Mouse (Mus musculus) layer of hippocampus, postnatal 10 days (tissue): ENCODE data around the gene Mapk8. TPM values are rescaled to one million over a fixed set of nuclear protein-coding genes. Genes with fewer than 3 reads are reported as not detected.
"Not testable (repeated sequence)": the region's sequence is repeated elsewhere in the genome, so short reads cannot be mapped to it uniquely, and the experiment has no call there.

Experiments
- DNase-seq, 2 experiments: peaks; one replicate each; pipeline ENCODE4 v3.0.0; 2021; ENCODE audit warnings: low spot score in 2 of 2
- long read RNA-seq: library from polyadenylated mRNA; stranded (forward); transcript quantifications from one replicate; pipeline ENCODE4 v2.0.0, GENCODE M21; 2023
- total RNA-seq, 2 experiments: library from RNA; stranded (reverse); gene quantifications; 2 replicates each; pipeline ENCODE4 v1.2.3; 2021

Gene Mapk8
- 100 to 1,000 TPM; 136 to 150 TPM for total RNA-seq
- long read RNA-seq, partial matches to known transcripts = 2 of 11 reads
- long read RNA-seq, other reads (novel, unspliced or antisense) = 7 of 11 reads

DNA sequence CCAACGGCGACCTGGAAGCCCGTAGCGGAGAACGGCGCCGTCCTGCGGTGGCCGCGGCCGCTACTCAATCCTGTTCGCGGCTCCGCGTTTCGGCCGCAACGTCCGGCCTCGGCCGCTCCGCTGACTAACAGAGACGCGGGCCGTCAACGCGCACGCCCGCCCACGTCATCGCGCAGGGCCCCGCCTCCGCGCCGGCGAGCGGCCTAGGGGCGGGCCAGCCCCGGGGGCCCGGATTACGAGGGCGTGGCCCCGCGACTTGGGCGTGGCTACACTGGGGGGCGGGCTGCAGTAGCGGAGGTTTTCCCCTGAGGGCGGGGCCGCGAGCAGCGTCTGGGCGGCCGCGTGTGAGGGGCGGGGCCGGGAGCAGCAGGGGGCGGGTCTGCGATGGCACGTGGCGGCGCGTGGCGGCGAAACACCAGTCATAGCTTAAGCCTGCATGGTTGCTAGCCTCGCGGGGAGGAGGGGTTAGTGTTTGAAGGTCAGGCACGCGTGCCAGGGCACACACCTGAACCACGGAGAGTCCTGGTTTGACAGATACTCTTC, at the start of gene Mapk8:
Gene Mapk8, minus strand, starts transcription at position 132 of the 543 bp plus-strand sequence.
- peak; percentile 97 to 98 for DNase-seq

DNA sequence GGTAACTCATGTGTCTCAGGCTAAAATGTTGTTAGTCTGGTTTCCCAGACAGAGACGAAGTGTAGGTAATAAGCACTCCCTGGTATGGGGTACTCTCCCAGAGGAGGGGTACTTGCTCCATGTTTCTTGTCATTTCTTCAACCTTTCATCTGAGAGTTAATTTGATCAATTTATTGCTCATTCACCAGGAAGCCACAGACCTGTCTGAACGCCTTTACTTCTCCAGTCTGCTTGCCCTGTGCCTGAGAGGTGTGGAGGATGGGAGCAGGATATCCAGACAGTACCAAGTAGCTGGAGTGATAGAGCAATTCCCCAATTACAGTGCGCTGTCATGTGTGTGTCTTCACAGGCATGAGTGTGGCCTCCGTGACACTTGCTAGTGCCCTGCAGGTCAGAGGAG, 48.3 kb upstream of the Mapk8 start:
- no peak for DNase-seq

DNA sequence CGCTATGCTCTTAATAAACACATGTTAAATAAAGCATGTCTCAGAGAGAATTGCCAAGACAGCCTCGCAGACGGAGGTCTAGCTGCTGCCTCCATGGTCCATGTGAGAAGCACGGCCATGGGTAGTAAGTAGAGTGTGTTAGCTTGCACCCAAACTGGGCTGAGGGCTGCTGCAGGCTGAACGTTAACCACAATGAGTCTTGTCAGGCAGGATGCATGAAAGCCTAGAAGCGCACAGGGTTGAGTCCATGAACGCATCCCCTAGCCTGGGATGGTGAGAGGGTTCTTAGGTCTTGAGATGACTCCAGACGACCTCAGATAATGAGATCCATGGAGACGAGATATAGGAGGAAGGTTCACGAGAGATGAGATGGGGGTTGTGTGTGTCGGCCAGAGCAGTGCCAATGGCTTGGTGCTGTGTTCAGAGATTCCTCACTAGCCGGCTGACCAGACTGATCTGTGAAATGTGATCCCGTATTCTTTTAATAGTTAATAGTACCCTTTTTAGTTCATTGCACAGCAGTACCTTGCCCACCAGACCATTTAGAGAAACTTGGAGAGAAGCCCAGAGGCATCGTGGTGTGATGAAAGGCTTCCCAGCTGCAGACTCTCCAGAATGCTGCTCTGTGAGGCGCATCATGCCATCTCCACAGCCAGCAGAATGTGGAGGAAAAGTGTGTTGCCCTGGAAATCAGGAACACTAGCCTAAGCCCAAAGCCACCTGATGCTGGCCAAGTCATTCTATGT, 41.0 kb upstream of the Mapk8 start:
- no peak for DNase-seq

DNA sequence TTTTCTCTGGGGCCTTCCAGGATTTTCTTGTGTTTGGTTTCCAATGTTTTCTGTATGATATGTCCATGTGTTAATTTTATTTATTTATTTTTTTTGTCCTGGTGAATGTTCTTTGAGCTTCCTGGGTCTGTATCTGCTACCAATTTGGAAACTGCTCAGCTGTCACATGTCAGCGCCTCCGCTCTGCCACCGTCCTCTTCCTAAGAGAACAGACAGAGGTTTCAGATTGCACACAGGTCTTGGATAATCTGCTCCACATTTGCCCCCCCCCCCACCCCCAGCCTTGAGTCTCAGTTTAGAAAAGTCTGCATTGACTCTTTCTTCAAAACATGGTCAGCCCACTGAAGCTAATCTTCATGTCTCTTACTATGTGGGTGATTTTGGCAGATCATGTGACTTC, 35.0 kb upstream of the Mapk8 start:
- DNase-seq = no peak

DNA sequence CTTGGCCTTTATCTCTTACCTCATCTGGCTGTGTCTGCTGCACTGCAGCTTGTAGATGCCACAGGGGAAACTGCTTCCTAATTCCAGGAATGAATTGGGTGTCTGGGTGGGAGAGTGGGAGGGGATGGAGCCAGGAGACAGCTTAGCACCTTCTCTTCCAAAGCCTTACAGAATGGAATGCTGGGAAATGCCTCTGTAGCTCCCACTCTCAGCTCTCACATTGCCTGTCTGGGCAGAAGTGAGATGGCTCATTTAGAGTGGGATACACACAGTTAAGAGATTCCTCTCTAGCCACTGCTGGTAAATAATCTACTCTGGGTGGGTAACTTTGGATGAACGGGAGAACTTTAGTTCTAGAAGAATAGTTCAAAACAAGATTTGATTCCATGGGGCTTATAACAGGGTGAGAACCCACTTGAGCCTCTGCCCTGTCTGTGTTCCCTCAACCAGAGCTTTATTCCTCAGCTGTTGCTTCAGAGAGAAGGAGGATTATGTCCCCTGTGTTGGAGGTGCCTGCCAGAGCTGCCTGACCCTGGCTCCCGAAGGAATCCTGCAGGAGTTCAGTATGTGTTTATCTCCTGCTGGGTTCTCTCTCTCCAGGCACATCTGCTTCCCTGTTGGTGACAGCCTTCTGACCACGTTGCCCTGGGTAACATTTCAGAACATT, 29.3 kb upstream of the Mapk8 start:
- no peak for DNase-seq

DNA sequence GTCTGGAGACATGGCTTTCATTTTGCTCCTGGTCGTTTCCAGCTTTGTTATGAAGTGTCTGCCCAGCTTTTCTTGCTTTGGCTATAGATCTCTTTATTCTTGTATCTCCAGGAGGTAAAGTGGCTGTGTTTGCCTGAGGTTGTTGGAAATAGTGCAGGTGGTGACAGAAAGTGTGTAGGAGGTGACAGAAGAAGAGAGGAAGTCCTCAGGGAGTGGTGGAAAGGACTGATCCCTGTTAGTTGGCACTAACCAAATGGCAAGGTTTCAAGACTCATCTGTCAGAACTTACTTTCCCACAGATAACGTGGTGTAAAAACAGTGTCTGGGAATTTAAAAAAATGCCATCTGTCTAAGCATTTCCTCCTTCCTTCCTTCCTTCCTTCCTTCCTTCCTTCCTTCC, 27.5 kb upstream of the Mapk8 start:
- no peak for DNase-seq

DNA sequence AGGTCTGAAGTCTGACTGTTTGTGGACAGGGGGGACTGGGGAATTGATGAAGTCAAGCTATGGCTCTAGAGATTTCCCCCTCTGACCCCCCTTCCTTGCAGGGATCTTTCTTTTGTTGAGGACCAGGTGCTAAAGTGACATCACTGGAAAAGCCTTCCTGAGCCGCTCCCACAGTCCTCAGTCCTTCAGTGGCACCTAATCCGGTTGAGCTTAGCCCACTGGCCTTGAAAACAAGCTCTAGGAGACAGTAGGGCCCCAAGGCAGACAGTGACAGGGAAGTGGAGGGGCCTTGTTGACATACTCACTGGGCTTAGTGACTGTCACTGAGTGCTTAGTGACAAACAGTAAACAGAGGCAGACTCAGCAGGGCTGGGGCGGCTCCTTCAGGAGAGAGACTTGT, 24.4 kb upstream of the Mapk8 start, which contains the start of gene Frmpd2:
Gene Frmpd2, plus strand, starts transcription at position 366 of the 400 bp plus-strand sequence.
- no peak for DNase-seq

DNA sequence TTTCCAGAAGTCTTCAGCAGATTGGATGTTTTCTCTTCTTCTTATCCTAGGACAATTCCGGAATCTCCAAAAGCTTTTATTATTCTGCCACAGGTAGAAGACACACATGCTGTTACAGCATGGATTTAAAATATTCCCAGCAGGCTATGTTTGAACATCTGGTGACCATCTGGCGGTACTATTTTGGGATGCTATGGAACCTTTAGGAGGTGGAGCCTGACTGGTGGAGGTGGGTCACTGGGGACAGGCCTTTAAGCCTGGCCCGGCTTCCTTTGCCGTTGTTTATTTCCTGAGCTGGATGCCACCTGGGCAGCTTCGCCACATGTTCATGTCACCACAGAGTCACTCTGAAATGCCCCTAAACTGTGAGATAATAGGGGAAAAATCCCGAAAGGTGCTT, 20.8 kb upstream of the Mapk8 start:
- DNase-seq = peak in 1 of 2 experiments; percentile 1

DNA sequence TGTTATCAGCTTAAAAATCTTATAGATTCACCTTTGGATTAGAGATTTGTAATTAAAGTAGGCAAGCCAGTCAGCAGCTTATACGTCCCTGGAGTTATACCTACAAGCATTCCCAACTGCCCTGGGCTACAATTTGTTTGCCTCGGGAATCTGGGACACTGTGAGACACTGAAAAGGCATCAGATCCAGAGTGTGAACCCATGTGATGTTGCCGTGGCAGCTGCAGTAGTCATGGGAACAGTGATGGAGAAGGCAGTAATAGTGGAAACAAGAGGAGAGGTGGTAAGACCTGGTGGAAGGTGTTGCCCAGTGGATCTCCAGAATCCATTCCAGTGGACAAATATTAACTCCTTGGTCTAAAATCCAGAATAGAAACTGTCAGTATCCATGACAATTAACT, 16.7 kb upstream of the Mapk8 start:
- no peak for DNase-seq

DNA sequence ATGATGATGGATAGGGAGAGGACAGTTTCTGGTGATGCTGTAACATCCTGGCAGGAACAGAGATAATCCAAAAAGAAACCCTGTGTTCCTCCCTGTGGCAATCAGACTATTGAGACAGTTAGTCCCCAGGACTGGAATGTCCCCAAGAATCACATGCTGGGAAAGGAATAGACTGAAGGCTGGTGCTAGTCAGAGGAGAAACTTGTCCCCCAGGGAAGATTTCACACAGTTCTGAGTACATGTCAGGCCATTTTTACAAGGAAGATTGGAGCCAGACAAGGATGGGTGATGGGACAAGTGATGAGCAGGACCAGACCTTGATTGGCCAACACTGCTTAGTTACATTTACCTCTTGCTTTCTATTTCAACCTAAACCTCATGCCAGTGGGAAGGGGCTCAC, 3.4 kb upstream of the Mapk8 start:
- no peak for DNase-seq

DNA sequence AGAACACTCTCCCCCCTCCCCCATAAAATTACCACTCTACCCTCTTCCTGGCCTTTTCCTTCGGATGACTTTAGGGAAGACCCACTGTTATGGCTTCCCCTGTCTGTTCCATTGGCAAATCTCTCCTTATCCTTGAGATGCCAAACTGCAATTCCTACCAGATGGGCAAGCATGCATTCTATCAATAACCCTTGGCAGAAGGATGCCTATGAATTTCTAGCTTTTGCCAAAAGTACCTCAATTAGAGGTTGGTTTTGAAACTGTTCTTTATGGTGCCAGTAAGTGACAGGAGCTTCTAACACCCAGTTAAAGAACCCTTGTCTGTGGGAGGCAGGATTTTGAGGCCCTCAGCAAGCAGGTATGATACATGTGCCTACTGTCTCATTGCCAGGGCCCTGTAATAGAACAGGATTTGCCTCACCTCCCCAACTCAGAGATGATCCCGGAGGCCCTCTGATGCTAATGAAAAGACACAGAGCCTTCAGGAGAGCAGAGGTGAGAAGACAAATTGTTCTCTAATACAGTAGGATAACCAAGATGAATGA, 2.4 kb upstream of the Mapk8 start:
- DNase-seq = no peak

DNA sequence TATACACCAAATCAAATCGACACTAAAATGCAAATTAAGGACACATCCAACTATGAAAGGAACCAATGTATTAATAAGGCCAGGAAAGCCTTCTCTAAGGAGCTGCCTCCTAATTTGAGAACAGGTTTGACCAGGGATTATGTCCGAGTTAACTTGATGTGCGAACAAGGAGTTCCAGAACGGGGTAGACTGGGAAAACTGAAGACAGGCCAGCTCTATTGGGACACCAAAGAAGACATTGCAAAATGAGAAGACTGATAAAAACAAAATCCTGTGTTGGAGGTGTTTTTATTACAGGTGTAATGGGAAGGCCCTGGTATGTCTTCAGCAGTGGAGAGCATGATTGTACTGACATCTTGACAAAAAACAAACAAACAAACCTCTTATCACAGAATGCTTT, 1.3 kb upstream of the Mapk8 start:
- DNase-seq = no peak

DNA sequence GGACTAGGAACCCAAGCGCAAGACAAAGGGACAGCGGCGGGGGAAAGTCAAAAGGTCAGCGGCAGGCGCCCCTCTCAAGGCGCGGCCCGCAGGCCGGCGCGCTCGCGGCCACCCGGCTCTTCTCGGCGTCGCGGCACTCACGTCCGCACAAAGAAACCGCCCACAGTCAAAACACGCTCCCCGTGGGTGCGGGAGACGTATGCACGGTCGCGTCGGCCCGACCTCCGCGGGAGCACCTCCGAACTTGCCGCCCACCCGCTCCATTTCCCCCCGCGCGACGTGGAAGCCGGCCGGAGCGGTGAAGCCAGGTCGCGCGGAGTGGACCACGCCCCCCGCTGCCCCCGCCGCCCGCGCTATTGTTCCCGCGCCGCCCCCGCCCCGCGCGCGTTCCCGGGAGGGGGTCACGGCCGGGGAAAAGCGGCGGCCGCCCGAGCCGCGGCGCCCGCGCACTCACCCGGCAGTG, 366 bp downstream of the Mapk8 start:
- no peak for DNase-seq

DNA sequence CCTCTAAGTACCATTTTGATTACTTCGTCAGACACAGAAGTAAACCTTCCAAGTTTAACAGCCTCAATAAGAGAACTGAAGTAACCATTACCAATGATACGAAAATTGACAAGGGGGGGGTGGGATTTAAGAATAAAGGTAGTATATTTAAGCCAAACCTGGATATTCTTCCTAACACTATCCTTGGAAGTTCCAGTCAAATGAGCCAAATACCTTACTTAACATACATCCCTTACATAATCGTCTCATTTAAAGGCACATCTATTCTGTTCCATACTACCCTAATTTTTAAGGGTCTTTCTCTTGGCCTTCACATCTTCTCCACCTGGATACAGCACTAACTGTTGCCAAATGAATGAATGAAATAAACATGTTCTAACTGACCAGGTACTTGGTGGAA, 996 bp downstream of the Mapk8 start:
- DNase-seq = no peak

DNA sequence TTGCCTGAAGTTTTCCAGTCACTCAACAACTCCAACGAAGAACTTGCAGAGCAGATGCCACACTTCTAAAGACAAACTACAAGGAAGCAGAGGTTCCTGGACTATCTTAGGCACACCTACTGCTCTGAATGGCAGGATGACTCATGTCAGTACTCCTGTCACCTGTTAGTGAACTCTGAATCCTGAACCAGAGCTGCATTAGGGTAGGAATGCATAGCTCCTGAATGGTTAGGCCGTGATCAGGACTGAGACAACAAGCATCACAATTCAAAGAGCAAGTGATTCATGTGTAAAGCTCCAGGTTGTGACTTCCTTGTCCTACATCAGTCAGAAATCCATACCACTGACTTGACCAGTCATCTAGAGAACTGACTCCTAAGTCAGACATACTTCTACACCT, 3.2 kb downstream of the Mapk8 start:
- DNase-seq = no peak

DNA sequence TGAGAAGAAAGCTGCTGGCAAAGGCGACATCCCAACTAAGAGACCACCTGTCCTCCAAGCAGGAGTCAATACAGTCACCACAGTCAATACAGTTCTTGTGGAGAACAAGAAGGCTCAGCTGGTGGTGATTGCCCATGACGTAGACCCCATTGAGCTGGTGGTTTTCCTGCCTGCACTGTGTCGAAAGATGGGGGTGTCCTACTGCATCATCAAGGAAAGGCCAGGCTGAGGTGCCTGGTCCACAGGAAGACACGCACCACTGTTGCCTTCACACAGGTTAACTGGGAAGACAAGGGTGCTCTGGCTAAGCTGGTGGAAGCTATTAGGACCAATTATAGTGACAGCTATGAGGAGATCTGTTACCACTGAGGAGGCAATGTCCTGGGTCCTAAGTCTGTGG, 14.5 kb downstream of the Mapk8 start:
- DNase-seq = not testable (repeated sequence)

DNA sequence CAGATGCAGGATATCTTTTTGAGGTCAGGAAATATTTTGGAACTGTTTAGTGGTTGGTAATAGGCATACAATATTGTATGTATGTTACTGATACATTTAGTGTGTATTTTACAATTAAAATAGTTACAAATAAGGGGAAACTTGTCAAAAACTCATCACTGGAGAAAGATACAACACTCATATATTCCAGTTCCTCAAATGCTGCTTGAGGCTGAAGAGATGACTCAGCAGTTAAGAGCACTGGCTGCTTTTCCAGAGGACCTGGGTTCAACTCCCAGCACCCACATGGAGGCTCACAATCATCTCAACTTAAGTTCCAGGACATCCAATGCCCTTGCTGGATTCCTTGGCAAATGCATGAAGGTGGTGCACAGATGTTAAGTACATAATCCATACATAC, 22.8 kb downstream of the Mapk8 start:
- no peak for DNase-seq

DNA sequence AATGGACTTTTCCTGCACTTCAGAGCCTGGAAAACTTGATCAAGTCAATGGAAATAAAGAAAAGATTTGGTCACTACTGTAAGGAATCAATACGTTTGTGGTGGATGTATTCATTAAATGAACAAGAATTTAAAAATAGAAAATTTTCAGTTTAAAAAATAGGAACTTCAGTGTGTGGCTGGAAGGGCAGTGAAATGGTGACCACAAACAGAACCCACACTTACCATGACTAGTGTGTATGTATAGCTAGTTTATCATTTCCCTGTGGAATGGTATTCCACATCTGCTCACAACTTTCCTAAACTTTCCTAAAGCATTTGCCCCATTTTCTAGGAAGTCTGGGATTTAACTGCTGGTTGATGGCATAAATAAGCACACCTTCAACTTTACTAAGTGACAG, 24.0 kb downstream of the Mapk8 start:
- DNase-seq = no peak

DNA sequence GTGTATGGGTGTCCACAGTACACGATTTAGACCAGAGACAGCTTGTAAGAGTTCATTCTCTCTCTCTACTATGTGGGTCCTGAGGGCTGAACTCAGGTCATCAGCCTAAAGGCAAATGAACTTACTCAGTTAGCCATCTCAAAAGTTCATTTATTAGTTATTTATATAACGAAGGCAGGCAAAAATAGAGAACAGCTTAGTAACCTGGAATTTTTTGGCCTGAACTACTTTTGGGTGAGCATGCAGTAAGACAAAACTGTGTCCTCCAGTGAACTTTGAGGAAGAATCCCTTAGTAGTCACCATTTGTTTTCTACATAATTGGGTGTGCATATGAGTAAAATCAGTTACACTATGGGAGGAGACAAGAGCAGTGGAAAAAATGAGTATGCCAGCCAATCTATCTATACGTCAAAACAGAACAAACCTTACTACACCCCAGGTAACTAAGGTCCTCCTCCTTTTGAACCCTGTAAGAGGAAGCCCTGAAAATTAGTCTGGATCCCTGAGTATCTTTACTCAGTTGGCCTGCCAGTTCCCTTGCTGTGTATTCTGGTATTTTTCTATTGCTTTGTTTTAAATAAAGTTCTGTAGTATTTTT, 28.5 kb downstream of the Mapk8 start:
- no peak for DNase-seq

DNA sequence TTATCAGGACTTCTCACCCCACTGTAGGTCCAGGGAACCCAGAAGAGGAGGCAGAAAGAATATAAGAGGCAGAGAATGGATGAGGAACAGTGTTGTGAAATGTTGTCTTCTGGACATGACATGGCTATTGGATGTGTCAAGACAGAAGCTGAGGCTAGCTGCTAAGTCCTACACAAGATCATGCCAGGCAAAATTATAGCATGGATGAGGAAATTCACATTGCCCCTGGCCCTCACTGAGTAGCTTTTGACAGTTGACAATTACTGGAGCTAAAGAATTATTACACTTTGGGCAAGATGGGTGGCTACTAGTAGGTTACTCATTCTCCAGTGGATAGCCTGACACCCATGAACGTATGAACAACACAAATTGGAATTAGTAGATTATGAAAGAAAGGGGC, 31.2 kb downstream of the Mapk8 start:
- DNase-seq = no peak

DNA sequence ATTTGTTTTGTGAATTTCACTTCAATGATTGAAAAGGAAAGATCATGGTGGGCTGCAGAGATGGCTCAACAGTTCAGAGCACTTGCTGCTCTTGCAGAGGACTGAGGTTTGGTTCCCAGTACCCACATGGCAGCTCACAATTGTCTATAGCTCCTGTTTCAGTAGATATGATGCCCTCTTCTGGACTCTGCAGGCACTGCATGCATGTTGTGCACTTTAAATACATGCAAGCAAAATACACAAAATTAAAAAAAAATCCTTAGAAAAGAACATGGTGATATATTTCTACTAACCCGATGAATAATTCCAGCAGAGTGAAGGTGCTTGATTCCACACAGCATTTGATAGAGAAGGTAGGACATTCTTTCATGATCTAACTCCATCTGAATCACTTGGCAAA, 44.6 kb downstream of the Mapk8 start:
- DNase-seq = no peak

DNA sequence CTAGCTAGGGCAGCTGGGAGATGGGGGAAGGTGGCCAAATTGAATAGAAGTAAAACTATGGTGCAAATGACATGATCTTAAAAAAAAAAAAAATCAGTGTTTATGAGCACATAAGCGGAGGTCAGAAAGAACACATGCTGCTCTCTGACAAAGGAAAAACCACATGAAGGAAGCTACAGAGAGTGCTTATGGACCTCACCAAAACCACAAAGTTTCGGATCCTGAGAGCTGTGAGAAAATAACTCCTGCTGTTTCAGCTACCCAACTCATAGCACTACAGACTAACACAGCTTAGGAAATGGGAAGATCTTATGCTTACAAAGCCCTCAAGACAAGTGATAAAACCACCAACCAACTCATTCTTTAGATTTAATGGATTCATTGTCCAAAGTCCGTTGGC, 46.9 kb downstream of the Mapk8 start:
- no peak for DNase-seq
